ENCODE assay signal across 8 mouse cellular contexts in the genomic region with DNA sequence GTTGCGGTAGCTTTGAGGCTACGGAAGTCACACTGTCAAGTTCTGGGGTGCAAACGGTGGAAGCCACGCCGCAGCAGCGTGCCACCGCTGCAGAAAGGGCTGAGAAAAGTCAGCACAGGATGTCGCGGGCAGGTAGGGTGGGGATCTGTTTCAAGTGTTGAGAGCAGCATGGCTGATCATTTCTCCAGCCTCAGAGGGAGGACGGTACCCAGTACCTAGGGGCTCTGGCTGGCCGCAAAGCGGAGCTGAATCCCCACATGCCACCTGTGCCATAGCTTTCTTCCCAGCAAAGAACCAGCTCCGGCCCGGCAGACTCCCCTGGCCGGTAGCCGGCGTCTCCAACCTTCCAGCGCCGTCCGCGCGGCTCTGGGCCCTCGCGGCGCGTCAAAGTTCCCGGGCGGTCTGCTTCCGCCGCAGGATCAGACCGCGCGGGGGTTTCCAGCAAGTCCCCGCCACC. TPM values are rescaled to one million over a fixed set of nuclear protein-coding genes. Genes with fewer than 3 reads are reported as not detected.
DNase-seq lines count a peak whose midpoint lies in the region; ATAC-seq and TF ChIP-seq lines count a peak whose summit lies in the region.

No protein-coding gene starts in this region.

- H3K9ac ChIP-seq in heart, embryonic 12.5 days = peak overlapping the region; percentile 96
- peak overlapping the region; percentile 96 for H3K9ac ChIP-seq in forebrain, postnatal 0 days
- peak overlapping the region; percentile 97 for H3K9ac ChIP-seq in liver, postnatal 0 days (replicated peaks)
- H3K9ac ChIP-seq in stomach, embryonic 14.5 days (replicated peaks; ENCODE audit: low read depth, low read length) = peak overlapping the region; percentile 100

- no peak for TF ChIP-seq EP300 in liver, postnatal 0 days (IDR thresholded peaks at IDR 0.05; ENCODE audit: low read depth)

- peak overlapping the region; percentile 87 for H3K4me3 ChIP-seq in heart, embryonic 12.5 days
- H3K4me3 ChIP-seq in forebrain, postnatal 0 days (ENCODE audit: low read depth, low read length) = peak overlapping the region; percentile 89
- peak overlapping the region; percentile 94 for H3K4me3 ChIP-seq in liver, postnatal 0 days (ENCODE audit: low read depth, low read length)
- peak overlapping the region; percentile 88 for H3K4me3 ChIP-seq in stomach, embryonic 14.5 days (ENCODE audit: low read depth, low read length)

- DNase-seq in heart, postnatal 36 days = no peak
- DNase-seq in MEL-GATA-1-ER (ENCODE audit: extremely low read depth, low read depth) = peak; percentile 28
- DNase-seq in forebrain, postnatal 0 days = no peak
- no peak for DNase-seq in liver, postnatal 0 days
- DNase-seq in gastrocnemius, postnatal 14 days = no peak
- no peak for DNase-seq in cerebellum, adult 11-12 months

- peak overlapping the region; percentile 92 for H3K4me2 ChIP-seq in heart, embryonic 12.5 days
- H3K4me2 ChIP-seq in forebrain, postnatal 0 days (ENCODE audit: low read depth) = peak overlapping the region; percentile 93
- peak overlapping the region; percentile 95 for H3K4me2 ChIP-seq in liver, postnatal 0 days (ENCODE audit: low read depth, low read length)
- H3K4me2 ChIP-seq in stomach, embryonic 14.5 days (replicated peaks; ENCODE audit: low read depth, low read length) = peak overlapping the region; percentile 83

- intact Hi-C loops in heart, postnatal 36 days (cut with DNase I) = loop anchor here (1.0 to 10.0 kb wide), 5 partner anchors 70 to 802 kb away; a partner anchor contains a TSS
- intact Hi-C loops in gastrocnemius, postnatal 14 days (cut with DNase I; ENCODE audit: low total_unique reads) = no loop called here

- peaks cover 16% of the 10 kb centered on the region for H3K4me1 ChIP-seq in heart, embryonic 12.5 days (replicated peaks)
- H3K4me1 ChIP-seq in forebrain, postnatal 0 days (ENCODE audit: insufficient read depth) = peaks cover 32% of the 10 kb centered on the region
- peaks cover 23% of the 10 kb centered on the region for H3K4me1 ChIP-seq in liver, postnatal 0 days (ENCODE audit: insufficient read depth)
- peaks cover 3% of the 10 kb centered on the region for H3K4me1 ChIP-seq in stomach, embryonic 14.5 days (ENCODE audit: control insufficient read depth, insufficient read depth, low read length)

- peaks cover 3% of the 10 kb centered on the region; the same call in 1 of the 2 replicates for H3K9me3 ChIP-seq in heart, embryonic 12.5 days (replicated peaks)
- H3K9me3 ChIP-seq in forebrain, postnatal 0 days (ENCODE audit: low read length) = no peaks in the 10 kb centered on the region
- H3K9me3 ChIP-seq in liver, postnatal 0 days (ENCODE audit: low read length) = no peaks in the 10 kb centered on the region
- H3K9me3 ChIP-seq in stomach, embryonic 14.5 days (ENCODE audit: control insufficient read depth, low read depth, low read length) = no peaks in the 10 kb centered on the region

- no peak for TF ChIP-seq CTCF in forebrain, postnatal 0 days (IDR thresholded peaks at IDR 0.05; ENCODE audit: low read depth)
- no peak for TF ChIP-seq CTCF in liver, postnatal 0 days (IDR thresholded peaks at IDR 0.05; ENCODE audit: low read depth)

- WGBS in heart, embryonic 12.5 days = under 1% methylated on average over 34 of the region's 34 CpGs
- WGBS in forebrain, postnatal 0 days = 1% methylated on average over 33 of the region's 34 CpGs
- 1% methylated on average over 31 of the region's 34 CpGs for WGBS in liver, postnatal 0 days (ENCODE audit: insufficient replicate concordance)
- WGBS in stomach, embryonic 14.5 days = under 1% methylated on average over 34 of the region's 34 CpGs

- 0 out of 2 replicates have a peak, but pooled peaks cover 2% of the 10 kb centered on the region for H3K36me3 ChIP-seq in heart, embryonic 12.5 days
- no peaks in the 10 kb centered on the region for H3K36me3 ChIP-seq in forebrain, postnatal 0 days (ENCODE audit: insufficient read depth)
- H3K36me3 ChIP-seq in liver, postnatal 0 days (replicated peaks; ENCODE audit: insufficient read depth, low read length) = no peaks in the 10 kb centered on the region
- H3K36me3 ChIP-seq in stomach, embryonic 14.5 days (ENCODE audit: control insufficient read depth, insufficient read depth, low read length) = no peaks in the 10 kb centered on the region

- peak overlapping the region; percentile 100 for H3K27ac ChIP-seq in heart, embryonic 12.5 days (ENCODE audit: poor library complexity, severe bottlenecking)
- peak overlapping the region; percentile 100 for H3K27ac ChIP-seq in forebrain, postnatal 0 days (ENCODE audit: low read depth, low read length)
- H3K27ac ChIP-seq in liver, postnatal 0 days (ENCODE audit: low read depth) = peak overlapping the region; percentile 100
- H3K27ac ChIP-seq in stomach, embryonic 14.5 days (ENCODE audit: low read length) = peak overlapping the region; percentile 99

- peak; percentile 75 for ATAC-seq in heart, embryonic 12.5 days (ENCODE audit: insufficient number of reproducible peaks, low FRiP score)
- ATAC-seq in forebrain, postnatal 0 days = peak; percentile 47
- peak; percentile 62 for ATAC-seq in liver, postnatal 0 days
- peak; percentile 70 for ATAC-seq in stomach, embryonic 14.5 days (ENCODE audit: insufficient number of reproducible peaks, insufficient read depth, low FRiP score, low read depth)

- H3K27me3 ChIP-seq in heart, embryonic 12.5 days (replicated peaks) = no peaks in the 10 kb centered on the region
- no peaks in the 10 kb centered on the region for H3K27me3 ChIP-seq in forebrain, postnatal 0 days (ENCODE audit: insufficient read depth, low read length)
- H3K27me3 ChIP-seq in liver, postnatal 0 days (ENCODE audit: insufficient read depth, low read length) = no peaks in the 10 kb centered on the region
- H3K27me3 ChIP-seq in stomach, embryonic 14.5 days (ENCODE audit: control insufficient read depth, insufficient read depth, low read length) = no peaks in the 10 kb centered on the region

RNA-seq across cellular contexts. Expression of a gene that starts 0.3 kb away (rescaled TPM):
- 28.9 and 29.6 TPM in 2 replicates for polyA plus RNA-seq in heart, embryonic 12.5 days (2016; fragmentation: Nextera tagmentation; extraction: Ambion mirVana)
- total RNA-seq in heart, postnatal 36 days (2021) = 10 to 100 TPM; 22.7 to 25.6 TPM
- total RNA-seq in forebrain, postnatal 0 days (2014; rRNA removed) = 43.7 and 75.3 TPM in 2 replicates
- 11.7 and 14.8 TPM in 2 replicates for polyA plus RNA-seq in forebrain, postnatal 0 days (2015; fragmentation: Nextera tagmentation; extraction: Ambion mirVana)
- polyA plus RNA-seq in liver, postnatal 0 days (2015; fragmentation: Nextera tagmentation; extraction: Ambion mirVana) = 5.2 and 5.9 TPM in 2 replicates
- polyA plus RNA-seq in stomach, embryonic 14.5 days (2014; fragmentation: Nextera tagmentation; extraction: Ambion mirVana) = 46.1 and 49.2 TPM in 2 replicates
- 10 to 100 TPM; 18.3 to 21.3 TPM for total RNA-seq in gastrocnemius, postnatal 14 days (2021)
